Mouse (Mus musculus) ES-Bruce4 (cell line): ENCODE results near the gene Tmem245.

Source experiments
- CTCF ChIP-seq: IDR thresholded peaks from one replicate; pipeline ENCODE4 v1.8.1; 2011; ENCODE audit warnings: low read depth, low read length
- EP300 ChIP-seq: IDR thresholded peaks from 2 replicates; pipeline ENCODE4 v1.6.1; 2011; ENCODE audit warnings: low read depth, low read length; ENCODE audit not compliant: insufficient read depth
- POLR2A ChIP-seq: IDR thresholded peaks from one replicate; pipeline ENCODE4 v1.8.1; 2011; ENCODE audit warnings: low read length; ENCODE audit not compliant: insufficient read depth

DNA sequence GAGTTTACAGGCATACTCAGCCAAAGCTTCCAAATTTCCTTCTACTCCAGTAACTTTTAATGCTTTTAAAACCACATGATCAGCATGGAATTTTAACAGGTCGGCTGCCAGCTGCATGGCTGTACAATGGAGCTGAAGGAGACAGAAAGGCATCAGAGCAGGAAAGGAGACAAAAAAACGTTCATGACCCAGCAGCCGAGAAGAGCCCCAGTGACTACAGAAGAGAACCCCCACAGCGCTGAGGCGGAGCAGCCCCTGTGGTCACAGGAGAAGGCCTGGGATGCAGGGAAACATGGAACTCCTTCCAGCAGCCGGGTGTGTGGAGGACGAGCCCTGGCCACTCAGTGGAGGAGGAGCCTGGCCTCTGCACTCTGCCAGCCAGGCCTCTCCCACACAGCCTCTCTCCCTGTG lies 117.7 kb downstream of the Tmem245 start:
- TF ChIP-seq CTCF (no peak), POLR2A (no peak), EP300 (no peak)
